Mouse (Mus musculus): ENCODE data around the gene Ubald1. TPM values are rescaled to one million over a fixed set of nuclear protein-coding genes. Genes with fewer than 3 reads are reported as not detected.

Ubald1 gene
- total RNA-seq, 1 experiment, result 26.7 TPM

DNA sequence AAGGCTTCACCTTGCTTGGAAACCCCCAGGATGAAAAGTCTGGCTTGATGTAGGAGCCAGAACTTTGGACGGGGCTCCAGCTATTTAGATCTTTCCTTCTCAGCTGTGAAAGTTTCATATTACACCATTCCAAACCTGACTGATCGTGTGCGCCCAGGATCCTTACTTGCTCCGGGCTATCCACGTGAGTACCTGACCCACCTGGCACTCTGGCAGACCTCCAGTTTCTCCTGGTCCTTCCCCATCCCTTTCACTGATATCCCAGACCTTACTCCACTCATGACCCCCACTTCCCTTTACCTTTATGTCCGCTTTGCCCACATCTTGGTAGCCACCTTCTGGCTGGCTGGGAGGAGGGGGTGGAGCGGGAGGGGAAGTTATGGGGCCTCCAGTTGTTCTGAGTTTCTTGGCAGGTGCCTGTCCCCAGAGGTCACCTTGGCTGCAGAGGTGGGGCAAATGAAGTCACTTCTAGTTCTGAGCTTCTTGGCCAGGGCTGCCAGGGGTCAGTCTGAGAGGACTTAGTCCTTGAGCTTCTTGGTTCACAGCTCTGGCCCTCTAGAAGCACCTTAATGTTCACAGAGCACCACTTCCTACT is 13.9 kb downstream of the Ubald1 start:
- Histone ChIP-seq H3K36me3 (ENCODE audit: control insufficient read depth, insufficient read depth, low read length, poor library complexity, severe bottlenecking) (peaks cover 4% of the 10 kb centered on the region; the same call in 1 of the 2 replicates), H3K9ac (ENCODE audit: insufficient read depth, low read depth, low read length, poor library complexity, severe bottlenecking) (no peak overlapping the region), H3K9me3 (ENCODE audit: control insufficient read depth, insufficient read depth, low read depth, low read length) (no peaks in the 10 kb centered on the region), H3K27ac (ENCODE audit: insufficient read depth, low read depth, low read length, poor library complexity, severe bottlenecking) (no peak overlapping the region), H3K4me1 (ENCODE audit: control insufficient read depth in 2 of 2, insufficient read depth in 2 of 2, low read length in 2 of 2, poor library complexity in 1 of 2) (peaks cover 0 to 3% of the 10 kb centered on the region in 2 experiments; a peak in 1 of 4 replicates), H3K4me3 (ENCODE audit: insufficient read depth in 1 of 2, low read depth in 1 of 2, low read length in 2 of 2, poor library complexity in 1 of 2, severe bottlenecking in 1 of 2) (no peak overlapping the region)
- in situ Hi-C loops (cut with MboI; ENCODE audit: low sequenced_read_pairs in 2 of 2, unreplicated experiment in 2 of 2), result no loop called here
- no peak for TF ChIP-seq HCFC1 (IDR thresholded peaks at IDR 0.05; ENCODE audit: borderline replicate concordance, insufficient read depth, low read length)
- no peak for TF ChIP-seq ZC3H11A (IDR thresholded peaks at IDR 0.05; ENCODE audit: borderline replicate concordance, low read depth, low read length)
- no peak for TF ChIP-seq MAFK (IDR thresholded peaks at IDR 0.05; ENCODE audit: insufficient read depth, low read depth, low read length)
- no peak for TF ChIP-seq CHD2 (IDR thresholded peaks at IDR 0.05; ENCODE audit: low read depth, low read length)
- TF ChIP-seq ZNF384 (IDR thresholded peaks at IDR 0.05; ENCODE audit: low read depth, low read length), result no peak
- DNase-seq (ENCODE audit: low read depth, low spot score), result no peak

- H3K4me3 ChIP-seq (ENCODE audit: insufficient read depth in 1 of 2, low read depth in 1 of 2, low read length in 2 of 2, poor library complexity in 1 of 2, severe bottlenecking in 1 of 2), result no peak overlapping the region
- no peaks in the 10 kb centered on the region for H3K9me3 ChIP-seq (ENCODE audit: control insufficient read depth, insufficient read depth, low read depth, low read length)
- H3K4me1 ChIP-seq (ENCODE audit: control insufficient read depth in 2 of 2, insufficient read depth in 2 of 2, low read length in 2 of 2, poor library complexity in 1 of 2), result peaks cover 0 to 3% of the 10 kb centered on the region in 2 experiments; a peak in 1 of 4 replicates
- H3K36me3 ChIP-seq (ENCODE audit: control insufficient read depth, insufficient read depth, low read length, poor library complexity, severe bottlenecking), result no peaks in the 10 kb centered on the region
- in situ Hi-C loops (cut with MboI; ENCODE audit: low sequenced_read_pairs in 2 of 2, unreplicated experiment in 2 of 2), result no loop called here
- H3K9ac ChIP-seq (ENCODE audit: insufficient read depth, low read depth, low read length, poor library complexity, severe bottlenecking), result no peak overlapping the region
- no peak overlapping the region for H3K27ac ChIP-seq (ENCODE audit: insufficient read depth, low read depth, low read length, poor library complexity, severe bottlenecking)
- DNase-seq (ENCODE audit: low read depth, low spot score), result no peak
- TF ChIP-seq HCFC1 (IDR thresholded peaks at IDR 0.05; ENCODE audit: borderline replicate concordance, insufficient read depth, low read length) (no peak), ZNF384 (IDR thresholded peaks at IDR 0.05; ENCODE audit: low read depth, low read length) (no peak), MAFK (IDR thresholded peaks at IDR 0.05; ENCODE audit: insufficient read depth, low read depth, low read length) (no peak), ZC3H11A (IDR thresholded peaks at IDR 0.05; ENCODE audit: borderline replicate concordance, low read depth, low read length) (no peak), CHD2 (IDR thresholded peaks at IDR 0.05; ENCODE audit: low read depth, low read length) (no peak)
These were observed 16.4 kb downstream of the Ubald1 start for GRCm38 (mm10) chr16:4863742-4864141.

- H3K9ac ChIP-seq (ENCODE audit: insufficient read depth, low read depth, low read length, poor library complexity, severe bottlenecking), result no peak overlapping the region
- no peak overlapping the region for H3K4me3 ChIP-seq (ENCODE audit: insufficient read depth in 1 of 2, low read depth in 1 of 2, low read length in 2 of 2, poor library complexity in 1 of 2, severe bottlenecking in 1 of 2)
- in situ Hi-C loops (cut with MboI; ENCODE audit: low sequenced_read_pairs in 2 of 2, unreplicated experiment in 2 of 2), result no loop called here
- no peaks in the 10 kb centered on the region for H3K9me3 ChIP-seq (ENCODE audit: control insufficient read depth, insufficient read depth, low read depth, low read length)
- no peak for TF ChIP-seq ZC3H11A (IDR thresholded peaks at IDR 0.05; ENCODE audit: borderline replicate concordance, low read depth, low read length)
- no peak for TF ChIP-seq CHD2 (IDR thresholded peaks at IDR 0.05; ENCODE audit: low read depth, low read length)
- no peak for TF ChIP-seq ZNF384 (IDR thresholded peaks at IDR 0.05; ENCODE audit: low read depth, low read length)
- TF ChIP-seq HCFC1 (IDR thresholded peaks at IDR 0.05; ENCODE audit: borderline replicate concordance, insufficient read depth, low read length), result no peak
- TF ChIP-seq MAFK (IDR thresholded peaks at IDR 0.05; ENCODE audit: insufficient read depth, low read depth, low read length), result no peak
- peaks cover 0 to 3% of the 10 kb centered on the region in 2 experiments; a peak in 1 of 4 replicates for H3K4me1 ChIP-seq (ENCODE audit: control insufficient read depth in 2 of 2, insufficient read depth in 2 of 2, low read length in 2 of 2, poor library complexity in 1 of 2)
- H3K27ac ChIP-seq (ENCODE audit: insufficient read depth, low read depth, low read length, poor library complexity, severe bottlenecking), result no peak overlapping the region
- no peak for DNase-seq (ENCODE audit: low read depth, low spot score)
- no peaks in the 10 kb centered on the region for H3K36me3 ChIP-seq (ENCODE audit: control insufficient read depth, insufficient read depth, low read length, poor library complexity, severe bottlenecking)
These were observed 17.1 kb downstream of the Ubald1 start for GRCm38 (mm10) chr16:4862863-4863483.

GRCm38 (mm10) chr16:4861392-4861791 is 18.7 kb downstream of the Ubald1 start:
- no peaks in the 10 kb centered on the region for H3K9me3 ChIP-seq (ENCODE audit: control insufficient read depth, insufficient read depth, low read depth, low read length)
- no peak overlapping the region for H3K27ac ChIP-seq (ENCODE audit: insufficient read depth, low read depth, low read length, poor library complexity, severe bottlenecking)
- H3K9ac ChIP-seq (ENCODE audit: insufficient read depth, low read depth, low read length, poor library complexity, severe bottlenecking), result no peak overlapping the region
- in situ Hi-C loops (cut with MboI; ENCODE audit: low sequenced_read_pairs in 2 of 2, unreplicated experiment in 2 of 2), result no loop called here
- H3K4me1 ChIP-seq (ENCODE audit: control insufficient read depth in 2 of 2, insufficient read depth in 2 of 2, low read length in 2 of 2, poor library complexity in 1 of 2), result peaks cover 0 to 3% of the 10 kb centered on the region in 2 experiments; a peak in 1 of 4 replicates
- H3K36me3 ChIP-seq (ENCODE audit: control insufficient read depth, insufficient read depth, low read length, poor library complexity, severe bottlenecking), result no peaks in the 10 kb centered on the region
- no peak for TF ChIP-seq MAFK (IDR thresholded peaks at IDR 0.05; ENCODE audit: insufficient read depth, low read depth, low read length)
- no peak for TF ChIP-seq HCFC1 (IDR thresholded peaks at IDR 0.05; ENCODE audit: borderline replicate concordance, insufficient read depth, low read length)
- no peak for TF ChIP-seq ZC3H11A (IDR thresholded peaks at IDR 0.05; ENCODE audit: borderline replicate concordance, low read depth, low read length)
- TF ChIP-seq ZNF384 (IDR thresholded peaks at IDR 0.05; ENCODE audit: low read depth, low read length), result no peak
- no peak for TF ChIP-seq CHD2 (IDR thresholded peaks at IDR 0.05; ENCODE audit: low read depth, low read length)
- H3K4me3 ChIP-seq (ENCODE audit: insufficient read depth in 1 of 2, low read depth in 1 of 2, low read length in 2 of 2, poor library complexity in 1 of 2, severe bottlenecking in 1 of 2), result no peak overlapping the region
- DNase-seq (ENCODE audit: low read depth, low spot score), result no peak
